19 mouse cellular contexts compared by ENCODE assay signal in the genomic region with DNA sequence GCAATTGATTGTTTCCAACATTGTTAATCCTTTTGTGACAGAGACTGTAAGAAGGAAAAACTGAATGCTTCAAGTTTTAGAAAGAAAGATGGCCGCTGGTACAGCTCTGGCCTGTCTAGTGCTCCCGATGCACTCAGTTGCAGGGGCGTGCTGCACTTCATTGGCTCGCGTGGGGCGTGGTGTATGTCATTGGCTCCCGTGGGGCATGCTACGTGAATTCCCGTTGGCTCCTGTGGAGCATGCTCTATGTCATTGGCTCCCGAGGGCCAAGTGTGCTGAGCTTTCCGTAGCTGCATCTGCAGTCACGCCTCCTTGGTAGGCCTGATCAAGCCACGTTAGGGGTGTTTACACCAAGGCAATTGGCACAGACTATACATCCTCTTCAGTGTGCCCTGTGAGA. TPM values are rescaled to one million over a fixed set of nuclear protein-coding genes. Genes with fewer than 3 reads are reported as not detected.
DNase-seq lines count a peak whose midpoint lies in the region; ATAC-seq and TF ChIP-seq lines count a peak whose summit lies in the region.
"Had no signal": no experiment of that assay in that cellular context is flagged by ENCODE, and none has a peak within 500 bp of the region (broad histone marks: within the 10 kb centered on the region; RNA-seq: fewer than 3 reads in every experiment).

No protein-coding gene starts in this region.

- no peak for TF ChIP-seq CTCF in midbrain, postnatal 0 days (IDR thresholded peaks at IDR 0.05)

- H3K4me1 ChIP-seq in forebrain, embryonic 16.5 days (replicated peaks; ENCODE audit: control insufficient read depth, insufficient read depth, low read length), result no peaks in the 10 kb centered on the region
- no peaks in the 10 kb centered on the region for H3K4me1 ChIP-seq in forebrain, embryonic 15.5 days
- peaks cover 35% of the 10 kb centered on the region for H3K4me1 ChIP-seq in heart, embryonic 15.5 days (replicated peaks)
- no peaks in the 10 kb centered on the region for H3K4me1 ChIP-seq in midbrain, embryonic 11.5 days (ENCODE audit: control insufficient read depth, insufficient read depth, low read length)
- no peaks in the 10 kb centered on the region for H3K4me1 ChIP-seq in midbrain, postnatal 0 days (ENCODE audit: insufficient read depth, low read length)
- H3K4me1 ChIP-seq: forebrain, embryonic 12.5 days; limb, embryonic 12.5 days; liver, embryonic 12.5 days; megakaryocyte, embryonic 14.5 days had no signal

- WGBS in forebrain, embryonic 16.5 days, result 88% methylated on average over 13 of the region's 13 CpGs
- WGBS in forebrain, embryonic 15.5 days, result 89% methylated on average over 13 of the region's 13 CpGs
- WGBS in heart, embryonic 15.5 days, result 82% methylated on average over 13 of the region's 13 CpGs
- 88% methylated on average over 13 of the region's 13 CpGs for WGBS in midbrain, embryonic 11.5 days
- 90% methylated on average over 13 of the region's 13 CpGs for WGBS in midbrain, postnatal 0 days

- no peak overlapping the region for H3K27ac ChIP-seq in forebrain, embryonic 16.5 days (ENCODE audit: low read length)
- H3K27ac ChIP-seq in forebrain, embryonic 15.5 days (replicated peaks), result no peak overlapping the region
- H3K27ac ChIP-seq in heart, embryonic 15.5 days, result peak overlapping the region; percentile 39; the same call in 1 of the 2 replicates
- H3K27ac ChIP-seq in midbrain, embryonic 11.5 days (ENCODE audit: low read depth, low read length), result no peak overlapping the region
- H3K27ac ChIP-seq in midbrain, postnatal 0 days (ENCODE audit: low read depth, low read length), result no peak overlapping the region
- H3K27ac ChIP-seq: forebrain, embryonic 12.5 days; hindbrain, embryonic 14.5 days; kidney, postnatal 0 days; limb, embryonic 12.5 days; liver, embryonic 12.5 days had no signal

- H3K4me2 ChIP-seq in forebrain, embryonic 16.5 days (ENCODE audit: low read length), result no peak overlapping the region
- no peak overlapping the region for H3K4me2 ChIP-seq in forebrain, embryonic 15.5 days (replicated peaks)
- no peak overlapping the region for H3K4me2 ChIP-seq in heart, embryonic 15.5 days
- no peak overlapping the region for H3K4me2 ChIP-seq in midbrain, embryonic 11.5 days
- no peak overlapping the region for H3K4me2 ChIP-seq in midbrain, postnatal 0 days (ENCODE audit: low read depth, low read length, poor library complexity, severe bottlenecking)
- H3K4me2 ChIP-seq: forebrain, embryonic 12.5 days; hindbrain, embryonic 14.5 days; limb, embryonic 12.5 days; liver, embryonic 12.5 days had no signal

- H3K9ac ChIP-seq in forebrain, embryonic 16.5 days (replicated peaks; ENCODE audit: low read depth, low read length), result no peak overlapping the region
- no peak overlapping the region for H3K9ac ChIP-seq in forebrain, embryonic 15.5 days (replicated peaks)
- H3K9ac ChIP-seq in heart, embryonic 15.5 days, result no peak overlapping the region
- no peak overlapping the region for H3K9ac ChIP-seq in midbrain, embryonic 11.5 days (ENCODE audit: low read length)
- H3K9ac ChIP-seq in midbrain, postnatal 0 days (replicated peaks; ENCODE audit: low read length, poor library complexity, severe bottlenecking), result no peak overlapping the region
- H3K9ac ChIP-seq: forebrain, embryonic 12.5 days; hindbrain, embryonic 14.5 days; limb, embryonic 12.5 days; liver, embryonic 12.5 days had no signal

- H3K27me3 ChIP-seq in forebrain, embryonic 16.5 days (replicated peaks; ENCODE audit: control insufficient read depth, insufficient read depth, low read length), result no peaks in the 10 kb centered on the region
- H3K27me3 ChIP-seq in forebrain, embryonic 15.5 days, result no peaks in the 10 kb centered on the region
- no peaks in the 10 kb centered on the region for H3K27me3 ChIP-seq in heart, embryonic 15.5 days
- H3K27me3 ChIP-seq in midbrain, embryonic 11.5 days (ENCODE audit: control insufficient read depth, insufficient read depth, low read length), result no peaks in the 10 kb centered on the region
- no peaks in the 10 kb centered on the region for H3K27me3 ChIP-seq in midbrain, postnatal 0 days (ENCODE audit: insufficient read depth, low read length)
- H3K27me3 ChIP-seq: forebrain, embryonic 12.5 days; limb, embryonic 12.5 days; liver, embryonic 12.5 days had no signal

- no peaks in the 10 kb centered on the region for H3K36me3 ChIP-seq in forebrain, embryonic 16.5 days (ENCODE audit: control insufficient read depth, insufficient read depth)
- no peaks in the 10 kb centered on the region for H3K36me3 ChIP-seq in forebrain, embryonic 15.5 days
- no peaks in the 10 kb centered on the region for H3K36me3 ChIP-seq in heart, embryonic 15.5 days
- H3K36me3 ChIP-seq in midbrain, embryonic 11.5 days (ENCODE audit: control insufficient read depth, insufficient read depth, low read length), result no peaks in the 10 kb centered on the region
- H3K36me3 ChIP-seq in midbrain, postnatal 0 days (ENCODE audit: insufficient read depth, low read length), result no peaks in the 10 kb centered on the region
- H3K36me3 ChIP-seq: forebrain, embryonic 12.5 days; limb, embryonic 12.5 days; liver, embryonic 12.5 days had no signal

- DNase-seq in heart, adult 8-10 months (ENCODE audit: low spot score), result no peak
- DNase-seq in midbrain, embryonic 11.5 days (ENCODE audit: low spot score, missing footprints), result peak; percentile 47
- DNase-seq in midbrain, postnatal 0 days (ENCODE audit: low spot score), result no peak
- peak; percentile 79 for DNase-seq in testis, postnatal 14 days (ENCODE audit: low spot score)
- no peak for DNase-seq in right cerebral cortex, postnatal 14 days
- DNase-seq: cerebellum, adult 9-11 months; gastrocnemius, postnatal 25 days; right cerebral cortex, adult 18-20 months had no signal

- no peaks in the 10 kb centered on the region for H3K9me3 ChIP-seq in forebrain, embryonic 16.5 days (ENCODE audit: control insufficient read depth, low read length)
- no peaks in the 10 kb centered on the region for H3K9me3 ChIP-seq in forebrain, embryonic 15.5 days
- no peaks in the 10 kb centered on the region for H3K9me3 ChIP-seq in heart, embryonic 15.5 days (replicated peaks)
- H3K9me3 ChIP-seq in midbrain, embryonic 11.5 days (ENCODE audit: control insufficient read depth, low read length), result no peaks in the 10 kb centered on the region
- no peaks in the 10 kb centered on the region for H3K9me3 ChIP-seq in midbrain, postnatal 0 days (ENCODE audit: low read length)
- H3K9me3 ChIP-seq: forebrain, embryonic 12.5 days; limb, embryonic 12.5 days; liver, embryonic 12.5 days; megakaryocyte, embryonic 14.5 days had no signal

- 0 out of 2 replicates have a peak, but pooled peaks have one; percentile 8 for ATAC-seq in forebrain, embryonic 16.5 days
- no peak for ATAC-seq in forebrain, embryonic 15.5 days (replicated peaks)
- no peak for ATAC-seq in heart, embryonic 15.5 days (replicated peaks; ENCODE audit: insufficient number of reproducible peaks, insufficient read depth, low FRiP score, low read depth)
- no peak for ATAC-seq in midbrain, embryonic 11.5 days (ENCODE audit: low FRiP score)
- ATAC-seq in midbrain, postnatal 0 days (ENCODE audit: low FRiP score), result no peak
- ATAC-seq: activated CD4-positive, CD25-positive, alpha-beta regulatory T cell, adult 4 months; liver, embryonic 12.5 days; midbrain, embryonic 16.5 days had no signal

- H3K4me3 ChIP-seq in forebrain, embryonic 16.5 days (replicated peaks; ENCODE audit: low read length), result no peak overlapping the region
- H3K4me3 ChIP-seq in forebrain, embryonic 15.5 days, result no peak overlapping the region
- H3K4me3 ChIP-seq in heart, embryonic 15.5 days, result no peak overlapping the region
- H3K4me3 ChIP-seq in midbrain, embryonic 11.5 days (ENCODE audit: low read depth, low read length), result no peak overlapping the region
- H3K4me3 ChIP-seq in midbrain, postnatal 0 days (ENCODE audit: low read depth, low read length), result no peak overlapping the region
- H3K4me3 ChIP-seq: forebrain, embryonic 12.5 days; limb, embryonic 12.5 days; liver, embryonic 12.5 days; megakaryocyte, embryonic 14.5 days had no signal

RNA-seq across cellular contexts. Expression of a gene that starts 49.5 kb away (rescaled TPM):
- 5.9 and 6.6 TPM in 2 replicates for polyA plus RNA-seq in forebrain, embryonic 16.5 days (2015; fragmentation: Nextera tagmentation; extraction: Ambion mirVana)
- 4.6 and 5.7 TPM in 2 replicates for polyA plus RNA-seq in forebrain, embryonic 15.5 days (2015; fragmentation: Nextera tagmentation; extraction: Ambion mirVana)
- polyA plus RNA-seq in heart, embryonic 15.5 days (2015; fragmentation: Nextera tagmentation; extraction: Ambion mirVana), result 15.3 and 17.6 TPM in 2 replicates
- 10 to 100 TPM; 60.6 to 71.1 (median 65.1) TPM for total RNA-seq in heart, adult 8-10 months (2022)
- 2.7 and 2.8 TPM in 2 replicates for polyA plus RNA-seq in midbrain, embryonic 11.5 days (2014; fragmentation: Nextera tagmentation; extraction: Ambion mirVana)
- 16.0 and 19.8 TPM in 2 replicates for total RNA-seq in midbrain, postnatal 0 days (2014; rRNA removed)
- polyA plus RNA-seq in midbrain, postnatal 0 days (2015; fragmentation: Nextera tagmentation; extraction: Ambion mirVana), result 4.4 and 5.1 TPM in 2 replicates

Comparison
In these comparisons a context has a peak if more than half of its experiments do, and no peak if none do; other contexts are left out.
1. DNase-seq: peak in midbrain, embryonic 11.5 days (single experiment) and testis, postnatal 14 days (single experiment); none in heart, adult 8-10 months (single experiment), midbrain, postnatal 0 days (single experiment) and right cerebral cortex, postnatal 14 days (single experiment).